Mouse (Mus musculus) liver, embryonic 15.5 days (tissue): ENCODE data around the gene Tes. TPM values are rescaled to one million over a fixed set of nuclear protein-coding genes. Genes with fewer than 3 reads are reported as not detected.

Experiments
- polyA plus RNA-seq: library from polyadenylated mRNA; unstranded; fragments of >200 nt; fragmentation: Nextera tagmentation; extraction: Ambion mirVana; gene quantifications from 2 replicates; pipeline ENCODE4 v1.2.1, GENCODE M21; 2015

The Tes gene
- polyA plus RNA-seq, 1 experiment from 2014 or later = 3.7 TPM

Other genes starting within 250 kb of the Tes start
- gene Tfec, start 166.7 kb upstream of the Tes start, polyA plus RNA-seq = 3.7 and 4.4 TPM in 2 replicates
- 2.8 and 2.9 TPM in 2 replicates for gene Cav2, start 216.0 kb downstream of the Tes start, polyA plus RNA-seq
- 5.7 and 6.1 TPM in 2 replicates for gene Cav1, start 241.2 kb downstream of the Tes start, polyA plus RNA-seq